Mouse (Mus musculus) heart, adult 2 months (tissue): ENCODE measurements around the gene Cacna1c.

ENCODE experiments used
- CTCF ChIP-seq: fragments of 200-600 bp; IDR thresholded peaks from 2 replicates; pipeline ENCODE4 v1.8.1; 2022; ENCODE audit warnings: antibody characterized with exemption, mild to moderate bottlenecking, moderate library complexity
- EP300 ChIP-seq: fragments of 200-500 bp; IDR thresholded peaks from 2 replicates; pipeline ENCODE4 v1.6.1; 2011; ENCODE audit warnings: low read depth, low read length, control low read depth; ENCODE audit not compliant: insufficient read depth
- POLR2A ChIP-seq: fragments of 200-500 bp; IDR thresholded peaks from 2 replicates; pipeline ENCODE4 v1.6.1; 2011; ENCODE audit warnings: mild to moderate bottlenecking, low read depth, low read length, control low read depth; ENCODE audit not compliant: insufficient read depth

- no peak for TF ChIP-seq POLR2A
- TF ChIP-seq CTCF, result no peak
- no peak for TF ChIP-seq EP300
Observed at GRCm38 (mm10) chr6:118719486-118719885, 476.7 kb downstream of the Cacna1c start.
